Mouse (Mus musculus): ENCODE data around the gene Mtif3. TPM values are rescaled to one million over a fixed set of nuclear protein-coding genes. Genes with fewer than 3 reads are reported as not detected.

The Mtif3 gene
- total RNA-seq, 1 experiment: 17.9 TPM

GRCm38 (mm10) chr5:146908629-146909028, 55.0 kb downstream of the Mtif3 start:
- in situ Hi-C loops (cut with MboI; ENCODE audit: low sequenced_read_pairs in 2 of 2, unreplicated experiment in 2 of 2): no loop called here
- H3K9ac ChIP-seq (ENCODE audit: insufficient read depth, low read depth, low read length, poor library complexity, severe bottlenecking): no peak overlapping the region
- H3K4me1 ChIP-seq (ENCODE audit: control insufficient read depth in 2 of 2, insufficient read depth in 2 of 2, low read length in 2 of 2, poor library complexity in 1 of 2): peaks cover 0 to 25% of the 10 kb centered on the region in 2 experiments; a peak in 2 of 4 replicates
- no peak overlapping the region for H3K27ac ChIP-seq (ENCODE audit: insufficient read depth, low read depth, low read length, poor library complexity, severe bottlenecking)
- no peaks in the 10 kb centered on the region for H3K9me3 ChIP-seq (ENCODE audit: control insufficient read depth, insufficient read depth, low read depth, low read length)
- TF ChIP-seq ZC3H11A (IDR thresholded peaks at IDR 0.05; ENCODE audit: borderline replicate concordance, low read depth, low read length) (no peak), MAFK (IDR thresholded peaks at IDR 0.05; ENCODE audit: insufficient read depth, low read depth, low read length) (no peak), ZNF384 (IDR thresholded peaks at IDR 0.05; ENCODE audit: low read depth, low read length) (no peak), CHD2 (IDR thresholded peaks at IDR 0.05; ENCODE audit: low read depth, low read length) (no peak), HCFC1 (IDR thresholded peaks at IDR 0.05; ENCODE audit: borderline replicate concordance, insufficient read depth, low read length) (no peak)
- H3K36me3 ChIP-seq (ENCODE audit: control insufficient read depth, insufficient read depth, low read length, poor library complexity, severe bottlenecking): no peaks in the 10 kb centered on the region
- H3K4me3 ChIP-seq (ENCODE audit: insufficient read depth in 1 of 2, low read depth in 1 of 2, low read length in 2 of 2, poor library complexity in 1 of 2, severe bottlenecking in 1 of 2): no peak overlapping the region
- DNase-seq (ENCODE audit: low read depth, low spot score): no peak

DNA sequence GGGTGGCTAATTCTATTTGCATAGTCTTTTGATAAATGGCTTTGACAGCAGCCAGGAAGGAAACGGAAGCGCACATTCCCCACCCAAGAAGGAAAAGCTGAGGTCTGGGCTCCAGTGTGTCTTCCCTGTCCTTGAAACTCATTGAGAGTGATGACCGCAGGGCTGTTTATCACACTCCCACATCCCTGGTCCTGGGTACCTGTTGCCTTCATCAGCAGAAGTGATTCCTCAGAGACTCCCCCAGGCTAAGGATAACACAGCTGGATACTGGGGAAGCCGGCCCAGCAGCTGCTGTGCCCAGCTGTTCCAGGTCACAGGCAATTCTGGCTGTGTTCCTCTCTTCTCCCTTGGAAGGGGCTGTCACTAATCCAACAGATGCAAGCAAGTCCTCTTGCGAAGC, 56.1 kb downstream of the Mtif3 start:
- Histone ChIP-seq H3K9me3 (ENCODE audit: control insufficient read depth, insufficient read depth, low read depth, low read length) (no peaks in the 10 kb centered on the region), H3K9ac (ENCODE audit: insufficient read depth, low read depth, low read length, poor library complexity, severe bottlenecking) (no peak overlapping the region), H3K36me3 (ENCODE audit: control insufficient read depth, insufficient read depth, low read length, poor library complexity, severe bottlenecking) (no peaks in the 10 kb centered on the region), H3K4me1 (ENCODE audit: control insufficient read depth in 2 of 2, insufficient read depth in 2 of 2, low read length in 2 of 2, poor library complexity in 1 of 2) (peaks cover 0 to 15% of the 10 kb centered on the region in 2 experiments; a peak in 2 of 4 replicates), H3K27ac (ENCODE audit: insufficient read depth, low read depth, low read length, poor library complexity, severe bottlenecking) (no peak overlapping the region), H3K4me3 (ENCODE audit: insufficient read depth in 1 of 2, low read depth in 1 of 2, low read length in 2 of 2, poor library complexity in 1 of 2, severe bottlenecking in 1 of 2) (no peak overlapping the region)
- DNase-seq (ENCODE audit: low read depth, low spot score): no peak
- TF ChIP-seq ZNF384 (IDR thresholded peaks at IDR 0.05; ENCODE audit: low read depth, low read length): no peak
- no peak for TF ChIP-seq HCFC1 (IDR thresholded peaks at IDR 0.05; ENCODE audit: borderline replicate concordance, insufficient read depth, low read length)
- TF ChIP-seq CHD2 (IDR thresholded peaks at IDR 0.05; ENCODE audit: low read depth, low read length): no peak
- no peak for TF ChIP-seq ZC3H11A (IDR thresholded peaks at IDR 0.05; ENCODE audit: borderline replicate concordance, low read depth, low read length)
- in situ Hi-C loops (cut with MboI; ENCODE audit: low sequenced_read_pairs in 2 of 2, unreplicated experiment in 2 of 2): no loop called here

DNA sequence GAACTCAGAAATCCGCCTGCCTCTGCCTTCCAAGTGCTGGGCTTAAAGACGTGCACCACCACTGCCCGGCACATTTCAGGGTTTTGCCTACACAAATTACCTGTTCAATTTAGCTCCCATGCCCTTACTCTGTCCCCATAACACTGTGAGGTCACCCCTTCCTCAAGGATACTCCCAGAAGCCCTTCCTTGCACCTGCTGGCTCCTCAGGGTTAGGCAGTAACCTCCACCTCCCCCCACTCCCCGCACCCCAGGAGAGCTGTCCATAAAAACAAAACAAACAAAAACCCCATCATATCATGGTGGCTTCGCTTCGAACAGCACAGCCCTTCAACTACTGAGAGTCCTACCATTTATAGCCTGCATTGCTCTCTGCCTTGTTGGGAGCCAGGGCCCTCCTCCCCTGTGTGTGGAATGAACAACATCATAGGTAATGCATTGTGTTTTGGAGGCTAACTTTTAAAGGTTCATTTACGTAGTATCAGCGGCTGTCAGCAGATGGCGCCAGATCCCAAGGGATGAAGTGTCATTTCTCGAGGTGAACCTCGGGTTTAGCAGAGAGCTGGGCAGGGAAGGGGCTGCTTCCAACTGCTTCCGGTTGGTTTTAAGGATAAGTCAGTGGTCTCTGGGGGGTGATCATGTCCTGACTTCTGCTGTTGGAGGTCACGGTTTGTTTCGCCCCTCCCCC, 58.0 kb downstream of the Mtif3 start:
- no peak overlapping the region for H3K4me3 ChIP-seq (ENCODE audit: insufficient read depth in 1 of 2, low read depth in 1 of 2, low read length in 2 of 2, poor library complexity in 1 of 2, severe bottlenecking in 1 of 2)
- no peak for TF ChIP-seq HCFC1 (IDR thresholded peaks at IDR 0.05; ENCODE audit: borderline replicate concordance, insufficient read depth, low read length)
- TF ChIP-seq ZC3H11A (IDR thresholded peaks at IDR 0.05; ENCODE audit: borderline replicate concordance, low read depth, low read length): peak; percentile 85; the same call in 1 of the 2 replicates
- no peak overlapping the region for H3K27ac ChIP-seq (ENCODE audit: insufficient read depth, low read depth, low read length, poor library complexity, severe bottlenecking)
- peak; percentile 83 for DNase-seq (ENCODE audit: low read depth, low spot score)
- in situ Hi-C loops (cut with MboI; ENCODE audit: low sequenced_read_pairs in 2 of 2, unreplicated experiment in 2 of 2): no loop called here
- H3K4me1 ChIP-seq (ENCODE audit: control insufficient read depth in 2 of 2, insufficient read depth in 2 of 2, low read length in 2 of 2, poor library complexity in 1 of 2): peaks cover 0 to 9% of the 10 kb centered on the region in 2 experiments; a peak in 2 of 4 replicates
- H3K9me3 ChIP-seq (ENCODE audit: control insufficient read depth, insufficient read depth, low read depth, low read length): no peaks in the 10 kb centered on the region
- no peak overlapping the region for H3K9ac ChIP-seq (ENCODE audit: insufficient read depth, low read depth, low read length, poor library complexity, severe bottlenecking)
- H3K36me3 ChIP-seq (ENCODE audit: control insufficient read depth, insufficient read depth, low read length, poor library complexity, severe bottlenecking): no peaks in the 10 kb centered on the region

GRCm38 (mm10) chr5:146904404-146904803, 59.2 kb downstream of the Mtif3 start:
- DNase-seq (ENCODE audit: low read depth, low spot score): peak; percentile 66
- H3K9ac ChIP-seq (ENCODE audit: insufficient read depth, low read depth, low read length, poor library complexity, severe bottlenecking): no peak overlapping the region
- H3K9me3 ChIP-seq (ENCODE audit: control insufficient read depth, insufficient read depth, low read depth, low read length): no peaks in the 10 kb centered on the region
- no peaks in the 10 kb centered on the region for H3K36me3 ChIP-seq (ENCODE audit: control insufficient read depth, insufficient read depth, low read length, poor library complexity, severe bottlenecking)
- peaks cover 0 to 9% of the 10 kb centered on the region in 2 experiments; a peak in 2 of 4 replicates for H3K4me1 ChIP-seq (ENCODE audit: control insufficient read depth in 2 of 2, insufficient read depth in 2 of 2, low read length in 2 of 2, poor library complexity in 1 of 2)
- no peak overlapping the region for H3K27ac ChIP-seq (ENCODE audit: insufficient read depth, low read depth, low read length, poor library complexity, severe bottlenecking)
- in situ Hi-C loops (cut with MboI; ENCODE audit: low sequenced_read_pairs in 2 of 2, unreplicated experiment in 2 of 2): loop anchor here in 1 of 2 experiments (5.0 kb wide), 1 partner anchor 197 kb away; no protein-coding TSS in a partner anchor
- no peak overlapping the region for H3K4me3 ChIP-seq (ENCODE audit: insufficient read depth in 1 of 2, low read depth in 1 of 2, low read length in 2 of 2, poor library complexity in 1 of 2, severe bottlenecking in 1 of 2)
- TF ChIP-seq CHD2 (IDR thresholded peaks at IDR 0.05; ENCODE audit: low read depth, low read length) (no peak), MAFK (IDR thresholded peaks at IDR 0.05; ENCODE audit: insufficient read depth, low read depth, low read length) (no peak), ZC3H11A (IDR thresholded peaks at IDR 0.05; ENCODE audit: borderline replicate concordance, low read depth, low read length) (peak; percentile 95)

Other genes starting within 250 kb of the Mtif3 start
- 20.6 and 25.4 TPM in 2 replicates for gene Usp12, start 168.8 kb downstream of the Mtif3 start, total RNA-seq (2012; rRNA removed)
- gene Rpl21, start 130.9 kb downstream of the Mtif3 start, total RNA-seq (2012; rRNA removed): 1,013 and 1,099 TPM in 2 replicates
- 4.1 and 7.3 TPM in 2 replicates for gene Rasl11a, start 118.7 kb downstream of the Mtif3 start, total RNA-seq (2012; rRNA removed)
- 72.3 and 80.4 TPM in 2 replicates for gene Gtf3a, start 15.1 kb downstream of the Mtif3 start, total RNA-seq (2012; rRNA removed)
- 8.5 and 11.6 TPM in 2 replicates for gene Lnx2, start 112.8 kb upstream of the Mtif3 start, total RNA-seq (2012; rRNA removed)
- gene Polr1d, start 113.2 kb upstream of the Mtif3 start, total RNA-seq (2012; rRNA removed): 123 and 160 TPM in 2 replicates
- gene Gsx1, start 224.9 kb upstream of the Mtif3 start, total RNA-seq (2012; rRNA removed): 0.26 TPM in 1 of 2 replicates, not detected in the other

All from ES-E14 (cell line).